Mouse (Mus musculus) embryo, embryonic 11 days (tissue): ENCODE data around the gene Dcpp1.

Experiments used
- DNase-seq: peaks from one replicate; pipeline ENCODE4 v3.0.0-alpha.2; 2015

The Dcpp1 gene

DNA sequence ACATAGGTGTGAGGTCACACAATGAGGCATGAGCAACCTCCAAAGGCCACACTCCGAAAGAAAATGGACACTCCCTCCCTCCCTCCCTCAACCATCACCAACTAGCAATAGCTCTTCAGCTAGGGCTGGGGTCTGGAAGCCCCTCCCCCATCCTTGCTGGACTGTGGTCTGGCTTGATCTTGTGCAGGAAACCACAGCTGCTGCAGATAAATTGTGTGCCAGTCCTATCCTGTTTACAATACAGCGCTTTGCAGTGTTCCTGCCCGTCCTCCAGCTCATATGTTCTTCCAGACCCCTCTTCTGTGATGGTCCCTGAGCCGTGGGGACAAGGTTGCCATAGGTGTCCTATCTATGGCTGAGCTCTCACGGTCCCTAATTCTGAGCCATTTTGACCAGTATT lies 50.5 kb downstream of the Dcpp1 start:
- DNase-seq: no peak
